In genomic region chr10:21055254-21055885, GRCm38 (mm10) we compare ENCODE assay signal across 8 mouse cellular contexts.
A peak's percentile ranks its signal among the peaks of the same experiment; 100 is the strongest.
DNase-seq lines count a peak whose midpoint lies in the region; ATAC-seq and TF ChIP-seq lines count a peak whose summit lies in the region.

No protein-coding gene starts in this region.

- peak; percentile 38 for DNase-seq in forebrain, embryonic 10.5 days (ENCODE audit: extremely low spot score, low spot score)
- no peak for DNase-seq in forebrain, postnatal 0 days
- no peak for DNase-seq in CH12.LX (ENCODE audit: extremely low read depth)
- peak; percentile 60 for DNase-seq in forebrain, embryonic 11.5 days (ENCODE audit: low spot score)
- DNase-seq in limb, embryonic 14.5 days (ENCODE audit: low spot score) = no peak
- DNase-seq in left cerebral cortex, adult 11 months (ENCODE audit: low spot score) = no peak
- DNase-seq in frontal cortex, postnatal 14 days (ENCODE audit: low spot score in 2 of 2) = no peak

- H3K79me2 ChIP-seq in CH12.LX (replicated peaks; ENCODE audit: control insufficient read depth, extremely low read depth, insufficient read depth, poor library complexity, severe bottlenecking) = no peaks in the 10 kb centered on the region

- TF ChIP-seq EP300 in CH12.LX (IDR thresholded peaks at IDR 0.05; ENCODE audit: low read length) = no peak

- no peak for TF ChIP-seq POLR2A in CH12.LX (IDR thresholded peaks at IDR 0.05; ENCODE audit: low read depth, low read length)
- no peak for TF ChIP-seq POLR2A in limb, embryonic 14.5 days (IDR thresholded peaks at IDR 0.05; ENCODE audit: borderline replicate concordance, extremely low read depth, insufficient read depth, insufficient read length)

- in situ Hi-C loops in CH12.LX (cut with MboI; ENCODE audit: low pct_ligation_motif_present, low pct_unique_long_range_greater_than_20kb, low sequenced_read_pairs) = no loop called here

- H3K4me3 ChIP-seq in forebrain, embryonic 10.5 days = peak overlapping the region; percentile 40
- H3K4me3 ChIP-seq in forebrain, postnatal 0 days (ENCODE audit: low read depth, low read length) = no peak overlapping the region
- peak overlapping the region in 1 of 3 experiments; percentile 36 for H3K4me3 ChIP-seq in CH12.LX (replicated peaks in 1 of 3; ENCODE audit: low read depth in 2 of 3, low read length in 2 of 3, poor library complexity in 1 of 3)
- H3K4me3 ChIP-seq in forebrain, embryonic 11.5 days (ENCODE audit: low read depth, low read length) = no peak overlapping the region
- no peak overlapping the region for H3K4me3 ChIP-seq in limb, embryonic 14.5 days (replicated peaks; ENCODE audit: low read length)
- H3K4me3 ChIP-seq in stomach, embryonic 16.5 days (replicated peaks; ENCODE audit: low read length) = peak overlapping the region; percentile 5; the same call in 1 of the 2 replicates

- dilution Hi-C loops in CH12.LX (cut with MboI; ENCODE audit: extremely low pct_ligation_motif_present, extremely low pct_unique_long_range_greater_than_20kb, low sequenced_read_pairs) = no loop called here

- no peak for ATAC-seq in forebrain, postnatal 0 days
- ATAC-seq in forebrain, embryonic 11.5 days (replicated peaks; ENCODE audit: low FRiP score) = peak; percentile 46
- no peak for ATAC-seq in limb, embryonic 14.5 days (ENCODE audit: low FRiP score, low read depth)
- ATAC-seq in stomach, embryonic 16.5 days (ENCODE audit: insufficient read depth, low FRiP score) = no peak

- TF ChIP-seq CTCF in forebrain, postnatal 0 days (IDR thresholded peaks at IDR 0.05; ENCODE audit: low read depth) = no peak
- TF ChIP-seq CTCF in CH12.LX (conservative IDR thresholded peaks at IDR 0.05 in 1 of 2, IDR thresholded peaks at IDR 0.05 in 1 of 2; ENCODE audit: low read depth in 2 of 2, low read length in 2 of 2) = no peak

- peak overlapping the region; percentile 58 for H3K27ac ChIP-seq in forebrain, embryonic 10.5 days
- H3K27ac ChIP-seq in forebrain, postnatal 0 days (ENCODE audit: low read depth, low read length) = no peak overlapping the region
- H3K27ac ChIP-seq in CH12.LX (ENCODE audit: insufficient read depth, low read depth) = no peak overlapping the region
- no peak overlapping the region for H3K27ac ChIP-seq in forebrain, embryonic 11.5 days (ENCODE audit: low read depth, low read length)
- H3K27ac ChIP-seq in limb, embryonic 14.5 days (replicated peaks; ENCODE audit: low read depth, low read length) = no peak overlapping the region
- H3K27ac ChIP-seq in stomach, embryonic 16.5 days (ENCODE audit: low read length) = no peak overlapping the region

- WGBS in forebrain, embryonic 10.5 days = 4% methylated on average over 17 of the region's 17 CpGs
- 25% methylated on average over 17 of the region's 17 CpGs for WGBS in forebrain, postnatal 0 days
- WGBS in forebrain, embryonic 11.5 days = 3% methylated on average over 17 of the region's 17 CpGs
- WGBS in limb, embryonic 14.5 days = 12% methylated on average over 17 of the region's 17 CpGs
- whole genome bisulfite sequencing in stomach, embryonic 16.5 days = 40% methylated on average over 17 of the region's 17 CpGs

- no peaks in the 10 kb centered on the region for H3K9me3 ChIP-seq in forebrain, embryonic 10.5 days
- no peaks in the 10 kb centered on the region for H3K9me3 ChIP-seq in forebrain, postnatal 0 days (ENCODE audit: low read length)
- H3K9me3 ChIP-seq in CH12.LX (replicated peaks; ENCODE audit: low read length) = no peaks in the 10 kb centered on the region
- no peaks in the 10 kb centered on the region for H3K9me3 ChIP-seq in forebrain, embryonic 11.5 days (ENCODE audit: control insufficient read depth, low read length)
- no peaks in the 10 kb centered on the region for H3K9me3 ChIP-seq in limb, embryonic 14.5 days (ENCODE audit: control insufficient read depth, low read length)
- H3K9me3 ChIP-seq in stomach, embryonic 16.5 days (replicated peaks; ENCODE audit: control insufficient read depth, low read length) = no peaks in the 10 kb centered on the region

- H3K9ac ChIP-seq in forebrain, postnatal 0 days = no peak overlapping the region
- peak overlapping the region; percentile 47 for H3K9ac ChIP-seq in CH12.LX (ENCODE audit: insufficient read depth, low read depth)
- no peak overlapping the region for H3K9ac ChIP-seq in forebrain, embryonic 11.5 days (ENCODE audit: low read length)
- no peak overlapping the region for H3K9ac ChIP-seq in limb, embryonic 14.5 days (ENCODE audit: low read depth, low read length, severe bottlenecking)
- no peak overlapping the region for H3K9ac ChIP-seq in stomach, embryonic 16.5 days (ENCODE audit: low read length)

- no peak for TF ChIP-seq RAD21 in CH12.LX (IDR thresholded peaks at IDR 0.05; ENCODE audit: low read depth, low read length)

- H3K4me1 ChIP-seq in forebrain, embryonic 10.5 days = peaks cover 30% of the 10 kb centered on the region
- no peaks in the 10 kb centered on the region for H3K4me1 ChIP-seq in forebrain, postnatal 0 days (ENCODE audit: insufficient read depth)
- H3K4me1 ChIP-seq in CH12.LX (ENCODE audit: control insufficient read depth in 1 of 2, insufficient read depth in 2 of 2) = peaks cover 13 to 36% of the 10 kb centered on the region in 2 experiments
- H3K4me1 ChIP-seq in forebrain, embryonic 11.5 days (replicated peaks; ENCODE audit: control insufficient read depth, insufficient read depth, low read length) = peaks cover 9% of the 10 kb centered on the region
- peaks cover 4% of the 10 kb centered on the region; the same call in 1 of the 2 replicates for H3K4me1 ChIP-seq in limb, embryonic 14.5 days (ENCODE audit: control insufficient read depth, insufficient read depth, low read length)
- peaks cover 5% of the 10 kb centered on the region for H3K4me1 ChIP-seq in stomach, embryonic 16.5 days (ENCODE audit: control insufficient read depth, insufficient read depth, low read length)

- H3K36me3 ChIP-seq in forebrain, embryonic 10.5 days (replicated peaks) = no peaks in the 10 kb centered on the region
- peaks cover 26% of the 10 kb centered on the region for H3K36me3 ChIP-seq in forebrain, postnatal 0 days (ENCODE audit: insufficient read depth)
- no peaks in the 10 kb centered on the region for H3K36me3 ChIP-seq in CH12.LX (replicated peaks in 1 of 2; ENCODE audit: control insufficient read depth in 1 of 2, insufficient read depth in 1 of 2, low read length in 1 of 2)
- no peaks in the 10 kb centered on the region for H3K36me3 ChIP-seq in forebrain, embryonic 11.5 days (ENCODE audit: control insufficient read depth, insufficient read depth, low read length)
- no peaks in the 10 kb centered on the region for H3K36me3 ChIP-seq in limb, embryonic 14.5 days (ENCODE audit: control insufficient read depth, insufficient read depth, low read length)
- H3K36me3 ChIP-seq in stomach, embryonic 16.5 days (ENCODE audit: control insufficient read depth, insufficient read depth, low read length) = no peaks in the 10 kb centered on the region

- no peak overlapping the region; the same call in 1 of the 2 replicates for H3K4me2 ChIP-seq in forebrain, postnatal 0 days (ENCODE audit: low read depth)
- H3K4me2 ChIP-seq in CH12.LX (ENCODE audit: insufficient read depth, low read depth, poor library complexity, severe bottlenecking) = peak overlapping the region; percentile 43
- peak overlapping the region; percentile 19 for H3K4me2 ChIP-seq in forebrain, embryonic 11.5 days (ENCODE audit: low read depth, low read length, severe bottlenecking)
- H3K4me2 ChIP-seq in limb, embryonic 14.5 days (replicated peaks; ENCODE audit: low read depth, low read length, severe bottlenecking) = peak overlapping the region; percentile 23; the same call in 1 of the 2 replicates
- H3K4me2 ChIP-seq in stomach, embryonic 16.5 days (ENCODE audit: low read depth, low read length) = peak overlapping the region; percentile 33

- H3K27me3 ChIP-seq in forebrain, embryonic 10.5 days (ENCODE audit: poor library complexity, severe bottlenecking) = peaks cover 54% of the 10 kb centered on the region
- no peaks in the 10 kb centered on the region for H3K27me3 ChIP-seq in forebrain, postnatal 0 days (ENCODE audit: insufficient read depth, low read length)
- no peaks in the 10 kb centered on the region for H3K27me3 ChIP-seq in CH12.LX (replicated peaks)
- no peaks in the 10 kb centered on the region; the same call in 1 of the 2 replicates for H3K27me3 ChIP-seq in forebrain, embryonic 11.5 days (ENCODE audit: control insufficient read depth, insufficient read depth, low read length)
- no peaks in the 10 kb centered on the region for H3K27me3 ChIP-seq in limb, embryonic 14.5 days (ENCODE audit: control insufficient read depth, insufficient read depth, low read length)
- H3K27me3 ChIP-seq in stomach, embryonic 16.5 days (ENCODE audit: control insufficient read depth, insufficient read depth, low read length) = no peaks in the 10 kb centered on the region

TF ChIP-seq in CH12.LX, 34 proteins besides CTCF, POLR2A, EP300 and RAD21:
- TF ChIP-seq SMC3 (IDR thresholded peaks at IDR 0.05; ENCODE audit: low read depth, low read length) = no peak
- no peak for TF ChIP-seq PAX5 (IDR thresholded peaks at IDR 0.05; ENCODE audit: low read length)
- TF ChIP-seq MAX (IDR thresholded peaks at IDR 0.05; ENCODE audit: low read length) = no peak
- TF ChIP-seq POLR2AphosphoS2 (IDR thresholded peaks at IDR 0.05; ENCODE audit: low read depth, low read length) = no peak
- no peak for TF ChIP-seq MXI1 (IDR thresholded peaks at IDR 0.05; ENCODE audit: low read depth, low read length)
- no peak for TF ChIP-seq HCFC1 (IDR thresholded peaks at IDR 0.05; ENCODE audit: low read depth, low read length)
- TF ChIP-seq TCF12 (IDR thresholded peaks at IDR 0.05; ENCODE audit: low read depth, low read length) = no peak
- no peak for TF ChIP-seq CHD1 (IDR thresholded peaks at IDR 0.05; ENCODE audit: low read depth, low read length)
- no peak for TF ChIP-seq ZMIZ1 (IDR thresholded peaks at IDR 0.05; ENCODE audit: low read depth, low read length)
- TF ChIP-seq NRF1 (IDR thresholded peaks at IDR 0.05; ENCODE audit: low read depth, low read length) = no peak
- no peak for TF ChIP-seq ZNF384 (IDR thresholded peaks at IDR 0.05; ENCODE audit: low read depth, low read length)
- no peak for TF ChIP-seq UBTF (IDR thresholded peaks at IDR 0.05; ENCODE audit: low read depth, low read length)

Comparison
In these comparisons a context has a peak if more than half of its experiments do, and no peak if none do; other contexts are left out.
1. DNase-seq: peak in forebrain, embryonic 10.5 days (single experiment) and forebrain, embryonic 11.5 days (single experiment); none in forebrain, postnatal 0 days (single experiment), CH12.LX (single experiment), limb, embryonic 14.5 days (single experiment), left cerebral cortex, adult 11 months (single experiment) and frontal cortex, postnatal 14 days (0 of 2).
2. H3K4me3 ChIP-seq: peak in forebrain, embryonic 10.5 days (single experiment) and stomach, embryonic 16.5 days (single experiment); none in forebrain, postnatal 0 days (single experiment), forebrain, embryonic 11.5 days (single experiment) and limb, embryonic 14.5 days (single experiment).